Mouse (Mus musculus): ENCODE measurements around the gene Itga9. TPM values are rescaled to one million over a fixed set of nuclear protein-coding genes. Genes with fewer than 3 reads are reported as not detected.

The Itga9 gene
- total RNA-seq, 1 experiment from 2014 or later, result 81.0 TPM

GRCm38 (mm10) chr9:118686166-118686961 is 79.9 kb downstream of the Itga9 start:
- DNase-seq, result no peak

- no peak for DNase-seq
These were observed 81.8 kb downstream of the Itga9 start for GRCm38 (mm10) chr9:118688248-118688647.

GRCm38 (mm10) chr9:118688921-118689451 is 82.5 kb downstream of the Itga9 start:
- no peak for DNase-seq

GRCm38 (mm10) chr9:118693256-118693655 is 86.8 kb downstream of the Itga9 start:
- DNase-seq, result no peak

- no peak for DNase-seq
These were observed 87.9 kb downstream of the Itga9 start for GRCm38 (mm10) chr9:118694420-118694825.

- peak; percentile 41 for DNase-seq
These were observed 91.7 kb downstream of the Itga9 start for GRCm38 (mm10) chr9:118698191-118698590.

GRCm38 (mm10) chr9:118699716-118700115 is 93.2 kb downstream of the Itga9 start:
- no peak for DNase-seq

GRCm38 (mm10) chr9:118700889-118701288 is 94.4 kb downstream of the Itga9 start:
- no peak for DNase-seq

- no peak for DNase-seq
These were observed 95.3 kb downstream of the Itga9 start for GRCm38 (mm10) chr9:118701791-118702190.

GRCm38 (mm10) chr9:118703146-118703545 is 96.7 kb downstream of the Itga9 start:
- no peak for DNase-seq

GRCm38 (mm10) chr9:118705381-118706074 is 99.0 kb downstream of the Itga9 start:
- no peak for DNase-seq

GRCm38 (mm10) chr9:118706176-118706975 is 99.9 kb downstream of the Itga9 start:
- DNase-seq, result no peak

GRCm38 (mm10) chr9:118710625-118711024 is 104.1 kb downstream of the Itga9 start:
- no peak for DNase-seq

GRCm38 (mm10) chr9:118711749-118712148 is 105.3 kb downstream of the Itga9 start:
- no peak for DNase-seq

- DNase-seq, result no peak
These were observed 107.0 kb downstream of the Itga9 start for GRCm38 (mm10) chr9:118713515-118713914.

GRCm38 (mm10) chr9:118714536-118714935 is 108.0 kb downstream of the Itga9 start:
- no peak for DNase-seq

GRCm38 (mm10) chr9:118715971-118716628 is 109.6 kb downstream of the Itga9 start:
- DNase-seq, result no peak

- DNase-seq, result no peak
These were observed 110.9 kb downstream of the Itga9 start for GRCm38 (mm10) chr9:118717436-118717835.

- no peak for DNase-seq
These were observed 112.0 kb downstream of the Itga9 start for GRCm38 (mm10) chr9:118718511-118718910.

GRCm38 (mm10) chr9:118721056-118721455 is 114.6 kb downstream of the Itga9 start:
- DNase-seq, result no peak

- no peak for DNase-seq
These were observed 116.4 kb downstream of the Itga9 start for GRCm38 (mm10) chr9:118722789-118723325.

GRCm38 (mm10) chr9:118725128-118725527 is 118.6 kb downstream of the Itga9 start:
- DNase-seq, result no peak

All from adrenal gland, postnatal 25 days (tissue).